In the genomic region with DNA sequence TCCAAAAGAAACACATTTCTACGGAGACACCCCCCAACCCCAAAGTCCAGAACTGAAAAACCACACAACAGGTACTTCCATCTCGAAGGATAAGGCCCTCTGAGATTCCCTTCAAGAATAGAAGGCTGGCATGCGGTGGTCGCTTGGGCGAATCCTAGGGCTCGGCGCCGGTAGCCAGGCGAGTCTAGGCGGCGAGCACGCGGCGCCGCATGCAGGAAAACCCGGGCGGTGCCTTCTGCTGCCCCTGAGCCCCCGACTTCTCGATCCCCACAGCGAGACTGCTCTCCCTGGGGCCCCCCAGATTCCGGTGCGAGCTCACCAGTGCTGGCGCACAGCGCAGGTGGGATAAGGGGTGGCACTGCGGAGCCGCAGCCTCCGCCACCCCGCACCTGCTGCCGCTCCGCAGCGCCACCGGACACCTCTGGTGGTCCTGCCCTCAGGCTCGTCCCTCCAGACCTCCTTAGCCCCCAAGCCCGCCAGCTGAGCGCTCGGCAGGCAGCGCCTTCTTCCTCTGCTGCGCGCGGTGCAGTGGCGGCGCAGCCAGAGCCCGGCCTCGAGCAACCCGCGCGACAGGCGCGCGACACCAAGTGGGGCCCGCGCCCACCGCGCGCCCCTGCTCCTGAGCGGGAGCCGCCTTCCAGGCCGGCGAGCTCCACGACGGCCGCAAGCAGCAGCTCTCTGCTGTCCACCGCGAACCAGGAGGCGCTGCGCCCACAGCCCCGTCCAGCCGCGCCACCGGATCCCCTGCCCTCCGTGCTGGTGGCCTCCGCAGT, we compare ENCODE assay signal across 9 mouse cellular contexts. TPM values are rescaled to one million over a fixed set of nuclear protein-coding genes. Genes with fewer than 3 reads are reported as not detected.
DNase-seq lines count a peak whose midpoint lies in the region; ATAC-seq and TF ChIP-seq lines count a peak whose summit lies in the region.
"Had no signal": no experiment of that assay in that cellular context is flagged by ENCODE, and none has a peak within 500 bp of the region (broad histone marks: within the 10 kb centered on the region; RNA-seq: fewer than 3 reads in every experiment).

No protein-coding gene starts in this region.

- no peak for TF ChIP-seq CTCF in heart, adult 2 months (IDR thresholded peaks at IDR 0.05)

- peaks cover 53% of the 10 kb centered on the region for H3K27me3 ChIP-seq in heart, embryonic 14.5 days (ENCODE audit: control insufficient read depth, insufficient read depth, low read length)
- H3K27me3 ChIP-seq in heart, adult 2 months (ENCODE audit: control insufficient read depth, insufficient read depth, low read length): peaks cover 9% of the 10 kb centered on the region
- H3K27me3 ChIP-seq in forebrain, embryonic 13.5 days: peaks cover 55% of the 10 kb centered on the region
- H3K27me3 ChIP-seq in midbrain, embryonic 11.5 days (ENCODE audit: control insufficient read depth, insufficient read depth, low read length): peaks cover 43% of the 10 kb centered on the region

- H3K9me3 ChIP-seq in heart, embryonic 14.5 days (ENCODE audit: control insufficient read depth, low read length): no peaks in the 10 kb centered on the region
- H3K9me3 ChIP-seq in forebrain, embryonic 13.5 days (replicated peaks): no peaks in the 10 kb centered on the region
- H3K9me3 ChIP-seq in midbrain, embryonic 11.5 days (ENCODE audit: control insufficient read depth, low read length): no peaks in the 10 kb centered on the region

- intact Hi-C loops in heart, adult 2 months (cut with DNase I): no loop called here

- H3K36me3 ChIP-seq in heart, embryonic 14.5 days (ENCODE audit: control insufficient read depth, insufficient read depth, low read length): no peaks in the 10 kb centered on the region
- H3K36me3 ChIP-seq in heart, adult 2 months (ENCODE audit: control insufficient read depth, insufficient read depth, low read length): no peaks in the 10 kb centered on the region
- no peaks in the 10 kb centered on the region for H3K36me3 ChIP-seq in forebrain, embryonic 13.5 days (ENCODE audit: poor library complexity, severe bottlenecking)
- H3K36me3 ChIP-seq in midbrain, embryonic 11.5 days (ENCODE audit: control insufficient read depth, insufficient read depth, low read length): no peaks in the 10 kb centered on the region

- H3K27ac ChIP-seq in heart, embryonic 14.5 days (replicated peaks in 1 of 2; ENCODE audit: control insufficient read depth in 1 of 2, insufficient read depth in 1 of 2, low read depth in 2 of 2, low read length in 2 of 2): no peak overlapping the region
- H3K27ac ChIP-seq in heart, adult 2 months: no peak overlapping the region
- no peak overlapping the region for H3K27ac ChIP-seq in forebrain, embryonic 13.5 days
- H3K27ac ChIP-seq in midbrain, embryonic 11.5 days (ENCODE audit: low read depth, low read length): no peak overlapping the region

- no peak for TF ChIP-seq EP300 in heart, adult 2 months (IDR thresholded peaks at IDR 0.05; ENCODE audit: insufficient read depth, low read depth, low read length)

- 2% methylated on average over 70 of the region's 72 CpGs for WGBS in heart, embryonic 14.5 days
- WGBS in heart, adult 2 months: 4% methylated on average over 65 of the region's 72 CpGs
- 2% methylated on average over 55 of the region's 72 CpGs for WGBS in forebrain, embryonic 13.5 days
- 2% methylated on average over 59 of the region's 72 CpGs for WGBS in midbrain, embryonic 11.5 days

- H3K79me2 ChIP-seq in heart, adult 2 months (replicated peaks; ENCODE audit: control insufficient read depth, insufficient read depth, low read length): no peaks in the 10 kb centered on the region

- H3K4me2 ChIP-seq in heart, embryonic 14.5 days (ENCODE audit: low read length): peak overlapping the region; percentile 70
- H3K4me2 ChIP-seq in forebrain, embryonic 13.5 days: peak overlapping the region; percentile 74
- peak overlapping the region; percentile 71 for H3K4me2 ChIP-seq in midbrain, embryonic 11.5 days

- H3K4me3 ChIP-seq in heart, embryonic 14.5 days (ENCODE audit: control insufficient read depth in 1 of 2, insufficient read depth in 1 of 2, low read depth in 1 of 2, low read length in 2 of 2): peak overlapping the region; percentile 41 to 45
- no peak overlapping the region for H3K4me3 ChIP-seq in heart, adult 2 months
- H3K4me3 ChIP-seq in forebrain, embryonic 13.5 days: peak overlapping the region; percentile 54
- peak overlapping the region; percentile 43 for H3K4me3 ChIP-seq in midbrain, embryonic 11.5 days (ENCODE audit: low read depth, low read length)

- no peak for ATAC-seq in heart, embryonic 14.5 days (ENCODE audit: insufficient number of reproducible peaks, insufficient read depth, low FRiP score, low read depth)
- peak; percentile 84 for ATAC-seq in forebrain, embryonic 13.5 days
- ATAC-seq in midbrain, embryonic 11.5 days (ENCODE audit: low FRiP score): peak; percentile 75
- ATAC-seq in megakaryocyte, adult 5-6 weeks (ENCODE audit: poor library complexity, severe bottlenecking): no peak

- DNase-seq in heart, adult 2 months: no peak
- peak; percentile 42 for DNase-seq in R1 (ENCODE audit: low read depth, low spot score)
- DNase-seq in midbrain, embryonic 11.5 days (ENCODE audit: low spot score, missing footprints): peak; percentile 93
- DNase-seq in lung, postnatal 10 days: no peak
- DNase-seq in spleen, adult 18-20 months: no peak

- TF ChIP-seq POLR2A in heart, adult 2 months (IDR thresholded peaks at IDR 0.05; ENCODE audit: insufficient read depth, low read depth, low read length): no peak

- H3K4me1 ChIP-seq in heart, embryonic 14.5 days (ENCODE audit: control insufficient read depth in 2 of 2, insufficient read depth in 2 of 2, low read length in 2 of 2): peaks cover 0 to 3% of the 10 kb centered on the region in 2 experiments; a peak in 2 of 4 replicates
- H3K4me1 ChIP-seq in heart, adult 2 months (ENCODE audit: control insufficient read depth, insufficient read depth, low read length): no peaks in the 10 kb centered on the region
- H3K4me1 ChIP-seq in forebrain, embryonic 13.5 days: peaks cover 6% of the 10 kb centered on the region
- 0 out of 2 replicates have a peak, but pooled peaks cover 4% of the 10 kb centered on the region for H3K4me1 ChIP-seq in midbrain, embryonic 11.5 days (ENCODE audit: control insufficient read depth, insufficient read depth, low read length)

- no peak overlapping the region for H3K9ac ChIP-seq in heart, embryonic 14.5 days (ENCODE audit: low read length)
- no peak overlapping the region for H3K9ac ChIP-seq in heart, adult 2 months (ENCODE audit: low read depth, low read length)
- peak overlapping the region; percentile 65 for H3K9ac ChIP-seq in forebrain, embryonic 13.5 days
- 0 out of 2 replicates have a peak overlapping the region, but pooled peaks have one; percentile 27 for H3K9ac ChIP-seq in midbrain, embryonic 11.5 days (ENCODE audit: low read length)

RNA-seq across cellular contexts. Expression of a gene that starts 0.8 kb away (rescaled TPM):
- 0.08 and 0.18 TPM in 2 replicates for polyA plus RNA-seq in heart, embryonic 14.5 days (2014; fragmentation: Nextera tagmentation; extraction: Ambion mirVana)
- not detected for total RNA-seq in heart, adult 2 months (2021)
- not detected in 2 replicates for polyA plus RNA-seq in heart, adult 2 months (2012; rRNA removed)
- 5.7 and 8.4 TPM in 2 replicates for polyA plus RNA-seq in forebrain, embryonic 13.5 days (2015; fragmentation: Nextera tagmentation; extraction: Ambion mirVana)
- 1.1 and 1.4 TPM in 2 replicates for polyA plus RNA-seq in midbrain, embryonic 11.5 days (2014; fragmentation: Nextera tagmentation; extraction: Ambion mirVana)
- not detected in 2 replicates for total RNA-seq in megakaryocyte, adult 5-6 weeks (2015)
- total RNA-seq in megakaryocyte, adult 5-6 weeks (2017): not detected in 2 replicates
- polyA plus RNA-seq: spleen, adult 2 months had no signal

Comparison
In these comparisons a context has a peak if more than half of its experiments do, and no peak if none do; other contexts are left out.
1. ATAC-seq: peak in forebrain, embryonic 13.5 days (single experiment) and midbrain, embryonic 11.5 days (single experiment); none in heart, embryonic 14.5 days (single experiment) and megakaryocyte, adult 5-6 weeks (single experiment).
2. H3K9ac ChIP-seq: peak in forebrain, embryonic 13.5 days (single experiment) and midbrain, embryonic 11.5 days (single experiment); none in heart, embryonic 14.5 days (single experiment) and heart, adult 2 months (single experiment).
3. DNase-seq: peak in R1 (single experiment) and midbrain, embryonic 11.5 days (single experiment); none in heart, adult 2 months (0 of 2), lung, postnatal 10 days (single experiment) and spleen, adult 18-20 months (0 of 2).
4. Peak in every context shown above with its lines, with median percentiles within 50 percentile points of each other: H3K4me2 ChIP-seq.